Mouse (Mus musculus): ENCODE measurements around the gene Ptpru.

DNA sequence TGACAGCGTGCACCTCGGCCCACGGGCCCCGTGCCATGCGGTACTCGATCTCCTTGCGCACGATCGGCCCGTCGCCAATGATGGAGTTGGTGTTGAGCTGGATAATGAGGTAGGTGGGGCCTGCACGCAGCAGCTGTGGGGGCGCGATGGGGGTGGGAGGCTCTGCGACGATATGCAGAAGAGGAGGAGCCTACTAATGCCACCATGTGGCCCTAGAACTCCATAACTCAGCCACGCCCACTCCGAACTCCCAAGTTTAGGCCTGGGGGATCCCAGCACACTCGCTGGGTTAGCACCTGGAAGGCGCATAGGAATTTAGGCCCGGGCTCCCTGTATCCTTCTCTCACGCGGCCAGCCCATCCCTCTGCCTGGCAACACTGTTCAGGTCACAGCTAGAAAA, 19.2 kb downstream of the Ptpru start:
- TF ChIP-seq CTCF (IDR thresholded peaks at IDR 0.05; ENCODE audit: low read depth) (no peak), EP300 (IDR thresholded peaks at IDR 0.05; ENCODE audit: low read depth) (no peak)
